Mouse (Mus musculus) heart, adult 2 months (tissue): ENCODE measurements around the gene Slc4a8. TPM values are rescaled to one million over a fixed set of nuclear protein-coding genes. Genes with fewer than 3 reads are reported as not detected.

Experiments
- DNase-seq, 2 experiments: peaks; one replicate each; pipeline ENCODE4 v3.0.0; 2021
- H3K27ac ChIP-seq: fragments of 200-600 bp; 2 replicates; pipeline ENCODE4 v1.8.1; 2022
- H3K27me3 ChIP-seq: fragments of 200-500 bp; 2 replicates; pipeline ENCODE4 v1.6.1; 2012; ENCODE audit warnings: mild to moderate bottlenecking, low read length, inconsistent platforms, mixed read lengths; ENCODE audit not compliant: control insufficient read depth, insufficient read depth
- H3K36me3 ChIP-seq: fragments of 200-500 bp; 2 replicates; pipeline ENCODE4 v1.6.1; 2012; ENCODE audit warnings: low read length, inconsistent platforms; ENCODE audit not compliant: control insufficient read depth, insufficient read depth
- H3K4me1 ChIP-seq: fragments of 200-500 bp; 2 replicates; pipeline ENCODE4 v1.6.1; 2011; ENCODE audit warnings: low read length; ENCODE audit not compliant: control insufficient read depth, insufficient read depth
- H3K4me3 ChIP-seq: fragments of 200-600 bp; 2 replicates; pipeline ENCODE4 v1.8.1; 2022
- H3K79me2 ChIP-seq: fragments of 200-500 bp; replicated peaks from 2 replicates; pipeline ENCODE4 v1.6.1; 2012; ENCODE audit warnings: mild to moderate bottlenecking, inconsistent platforms, low read length, moderate library complexity, mixed read lengths; ENCODE audit not compliant: control insufficient read depth, insufficient read depth
- H3K9ac ChIP-seq: fragments of 200-500 bp; 2 replicates; pipeline ENCODE4 v1.6.1; 2012; ENCODE audit warnings: low read depth, mild to moderate bottlenecking, control low read depth, inconsistent platforms, low read length, mixed read lengths
- CTCF ChIP-seq: fragments of 200-600 bp; IDR thresholded peaks from 2 replicates; pipeline ENCODE4 v1.8.1; 2022; ENCODE audit warnings: antibody characterized with exemption, mild to moderate bottlenecking, moderate library complexity
- EP300 ChIP-seq: fragments of 200-500 bp; IDR thresholded peaks from 2 replicates; pipeline ENCODE4 v1.6.1; 2011; ENCODE audit warnings: low read depth, low read length, control low read depth; ENCODE audit not compliant: insufficient read depth
- POLR2A ChIP-seq: fragments of 200-500 bp; IDR thresholded peaks from 2 replicates; pipeline ENCODE4 v1.6.1; 2011; ENCODE audit warnings: mild to moderate bottlenecking, low read depth, low read length, control low read depth; ENCODE audit not compliant: insufficient read depth
- WGBS: fragments of 180-500 bp; shearing (Covaris S2); methylation state at CpG from one replicate; pipeline ENCODE4 v1.1.7; 2018; 5-methylcytosine and 5-hydroxymethylcytosine counted together
- intact Hi-C: fragments of 180-260 bp; cut with DNase I; formaldehyde crosslinking; loops from one replicate; pipeline ENCODE4 v1.15.1; 2025
- polyA plus RNA-seq: library from polyadenylated mRNA; depleted of rRNA; stranded (reverse); fragments of >200 nt; gene quantifications from 2 replicates; pipeline ENCODE4 v1.2.3, GENCODE M21; 2012
- total RNA-seq, 2 experiments: library from RNA; stranded (reverse); gene quantifications; 2 replicates each; pipeline ENCODE4 v1.2.3; 2021

Slc4a8 gene
- total and polyA plus RNA-seq, 3 experiments, result 0.96 to 4.1 (median 2.8) TPM

DNA sequence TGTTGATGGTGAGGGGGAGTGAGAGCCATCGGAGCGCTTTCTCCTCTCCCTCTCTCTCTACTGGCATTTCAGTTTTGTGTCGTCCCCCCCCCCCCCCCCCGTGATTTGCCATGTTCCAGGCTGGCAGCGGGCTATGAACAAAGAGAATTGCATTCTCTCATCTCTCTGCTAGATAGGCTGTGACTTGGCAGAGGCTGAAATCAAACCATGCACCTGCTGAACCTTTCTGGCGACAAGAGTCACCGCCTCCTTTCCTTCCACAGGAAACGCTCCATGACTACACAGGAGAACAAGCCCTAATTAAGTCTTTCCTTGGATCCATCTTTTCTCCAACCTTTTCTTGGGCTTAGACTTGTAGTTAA, 6.1 kb upstream of the Slc4a8 start:
- Histone ChIP-seq H3K4me1 (no peaks in the 10 kb centered on the region), H3K9ac (no peak overlapping the region)
- 38% methylated on average over 6 of the region's 8 CpGs for WGBS

DNA sequence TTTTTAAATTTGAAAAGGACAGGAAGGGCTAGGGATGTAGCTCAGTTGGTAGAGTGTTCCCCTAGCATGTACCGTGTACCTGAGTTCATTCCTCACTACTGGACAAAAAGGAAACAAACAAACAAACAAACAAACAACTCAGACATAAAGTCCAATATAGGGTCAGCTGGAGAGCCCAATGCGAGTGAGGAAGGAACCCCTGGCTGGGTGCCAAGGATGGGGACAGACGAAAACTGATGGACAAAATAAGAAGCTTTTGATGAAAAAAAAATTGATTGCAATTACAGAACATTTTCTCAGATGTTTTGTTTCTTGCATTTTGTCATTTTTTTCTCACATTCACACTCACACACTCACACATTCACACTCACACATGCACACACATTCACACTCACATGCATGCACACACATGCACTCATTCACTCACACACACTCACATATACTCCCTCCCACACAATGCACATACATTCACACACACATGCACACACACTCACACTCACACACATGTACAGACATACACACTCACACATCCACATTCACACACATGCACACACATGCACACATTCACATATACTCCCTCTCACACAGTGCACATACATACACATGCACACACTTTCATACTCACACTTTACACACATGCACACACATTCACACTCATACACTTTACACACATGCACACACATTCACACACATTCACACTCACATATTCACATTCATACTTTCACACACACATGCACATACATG, 5.5 kb upstream of the Slc4a8 start:
- H3K79me2 ChIP-seq, result no peaks in the 10 kb centered on the region
- no peaks in the 10 kb centered on the region for H3K36me3 ChIP-seq
- H3K27me3 ChIP-seq, result peaks cover 2% of the 10 kb centered on the region; the same call in 1 of the 2 replicates
- no peak overlapping the region for H3K27ac ChIP-seq
- WGBS, result 35% methylated on average over 3 of the region's 3 CpGs
- H3K4me1 ChIP-seq, result no peaks in the 10 kb centered on the region
- H3K9ac ChIP-seq, result no peak overlapping the region
- DNase-seq, result no peak
- no peak overlapping the region for H3K4me3 ChIP-seq
- no peak for TF ChIP-seq POLR2A
- TF ChIP-seq CTCF, result no peak
- no peak for TF ChIP-seq EP300
- intact Hi-C loops, result loop anchor here (5.0 kb wide), 3 partner anchors 81 to 351 kb away; no protein-coding TSS in a partner anchor

More for the DNA sequence above, 6.1 kb upstream of the Slc4a8 start:
- H3K36me3 ChIP-seq, result no peaks in the 10 kb centered on the region
- H3K4me3 ChIP-seq, result no peak overlapping the region
- H3K27ac ChIP-seq, result no peak overlapping the region
- TF ChIP-seq POLR2A, result no peak
- no peak for TF ChIP-seq CTCF
- TF ChIP-seq EP300, result no peak
- no peak for DNase-seq
- intact Hi-C loops, result loop anchor here (5.0 kb wide), 3 partner anchors 82 to 352 kb away; no protein-coding TSS in a partner anchor
- no peaks in the 10 kb centered on the region for H3K79me2 ChIP-seq
- peaks cover 2% of the 10 kb centered on the region; the same call in 1 of the 2 replicates for H3K27me3 ChIP-seq

DNA sequence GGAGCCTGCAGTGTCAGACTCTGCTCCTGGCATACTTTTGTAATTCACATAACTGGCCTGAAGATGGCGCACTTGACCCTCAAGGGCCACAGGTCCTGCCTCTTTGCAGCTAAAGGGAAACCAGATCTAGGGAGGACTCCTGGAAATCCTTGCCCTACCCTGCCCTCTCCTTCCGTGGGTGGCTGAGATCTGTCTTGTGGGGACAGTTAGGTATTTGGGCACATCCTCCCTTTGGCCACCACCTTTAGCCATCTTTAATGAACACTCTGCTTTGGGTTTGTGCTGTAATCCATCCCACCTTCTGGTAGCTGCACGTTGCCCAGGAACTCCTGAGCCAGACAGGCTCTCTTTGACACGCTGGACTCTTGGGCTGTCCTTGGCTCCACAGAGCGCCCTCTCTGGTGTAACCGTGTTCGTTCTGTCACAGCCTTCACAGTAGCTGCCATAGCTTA, 4.0 kb upstream of the Slc4a8 start:
- 6% methylated on average over 7 of the region's 7 CpGs for WGBS
- Histone ChIP-seq H3K4me1 (no peaks in the 10 kb centered on the region), H3K27me3 (peaks cover 6% of the 10 kb centered on the region; the same call in 1 of the 2 replicates), H3K9ac (no peak overlapping the region), H3K79me2 (no peaks in the 10 kb centered on the region), H3K4me3 (no peak overlapping the region), H3K27ac (no peak overlapping the region), H3K36me3 (no peaks in the 10 kb centered on the region)
- peak; percentile 46 to 50 for DNase-seq
- intact Hi-C loops, result loop anchor here (5.0 kb wide), 3 partner anchors 80 to 350 kb away; no protein-coding TSS in a partner anchor
- no peak for TF ChIP-seq POLR2A
- peak; percentile 72 for TF ChIP-seq CTCF
- peak; percentile 69; the same call in 1 of the 2 replicates for TF ChIP-seq EP300

DNA sequence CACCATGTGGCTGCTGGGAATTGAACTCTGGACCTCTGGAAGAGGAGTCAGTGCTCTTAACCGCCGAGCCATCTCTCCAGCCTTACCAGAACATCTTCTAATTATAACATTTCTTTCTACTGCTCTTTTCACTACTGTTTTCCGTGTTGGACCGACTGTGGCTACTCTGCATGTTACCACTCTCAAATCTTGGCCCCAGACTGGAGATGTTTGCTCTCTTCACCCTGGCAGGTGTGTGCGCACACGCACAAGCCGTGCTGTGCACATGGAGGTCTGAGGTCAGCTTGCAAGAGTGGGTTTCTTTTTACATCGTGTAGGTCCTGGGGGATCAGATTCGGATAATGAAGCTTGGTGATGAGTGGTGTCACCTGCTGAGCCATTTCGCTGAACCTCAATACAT, 2.3 kb upstream of the Slc4a8 start:
- 79% methylated on average over 10 of the region's 10 CpGs for WGBS
- TF ChIP-seq EP300 (no peak), POLR2A (no peak)
- H3K79me2 ChIP-seq, result no peaks in the 10 kb centered on the region
- H3K4me3 ChIP-seq, result no peak overlapping the region
- H3K27ac ChIP-seq, result no peak overlapping the region
- H3K36me3 ChIP-seq, result no peaks in the 10 kb centered on the region
- H3K4me1 ChIP-seq, result no peaks in the 10 kb centered on the region
- intact Hi-C loops, result loop anchor here (5.0 kb wide), 3 partner anchors 78 to 348 kb away; no protein-coding TSS in a partner anchor
- no peak overlapping the region for H3K9ac ChIP-seq
- no peak for DNase-seq
- peaks cover 9% of the 10 kb centered on the region for H3K27me3 ChIP-seq

DNA sequence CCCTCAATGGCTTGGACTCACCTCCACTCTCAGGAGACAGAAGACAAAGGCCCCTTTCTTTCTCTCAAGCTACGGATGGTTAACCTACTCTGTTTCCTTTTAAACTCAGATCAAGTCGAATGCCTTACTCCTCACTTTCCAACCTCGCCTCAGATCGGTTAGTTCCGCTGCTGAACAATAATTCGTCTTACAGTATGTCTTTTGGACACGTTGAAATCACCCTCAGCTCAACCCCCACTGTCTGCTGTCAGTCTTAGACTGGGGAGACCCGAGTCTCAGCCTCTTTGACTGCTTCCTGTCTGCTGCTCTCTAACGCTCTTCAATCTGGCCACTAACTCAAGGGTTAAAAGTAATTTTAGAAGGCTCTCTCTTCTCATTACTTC, 520 bp upstream of the Slc4a8 start:
- Histone ChIP-seq H3K27me3 (peaks cover 9% of the 10 kb centered on the region), H3K4me1 (no peaks in the 10 kb centered on the region), H3K79me2 (no peaks in the 10 kb centered on the region), H3K27ac (no peak overlapping the region; the same call in 1 of the 2 replicates), H3K4me3 (peak overlapping the region; percentile 57), H3K36me3 (no peaks in the 10 kb centered on the region), H3K9ac (no peak overlapping the region)
- TF ChIP-seq EP300, result no peak
- intact Hi-C loops, result loop anchor here (5.0 kb wide), 1 partner anchor 51 kb away; no protein-coding TSS in a partner anchor
- 30% methylated on average over 9 of the region's 9 CpGs for WGBS
- no peak for DNase-seq

DNA sequence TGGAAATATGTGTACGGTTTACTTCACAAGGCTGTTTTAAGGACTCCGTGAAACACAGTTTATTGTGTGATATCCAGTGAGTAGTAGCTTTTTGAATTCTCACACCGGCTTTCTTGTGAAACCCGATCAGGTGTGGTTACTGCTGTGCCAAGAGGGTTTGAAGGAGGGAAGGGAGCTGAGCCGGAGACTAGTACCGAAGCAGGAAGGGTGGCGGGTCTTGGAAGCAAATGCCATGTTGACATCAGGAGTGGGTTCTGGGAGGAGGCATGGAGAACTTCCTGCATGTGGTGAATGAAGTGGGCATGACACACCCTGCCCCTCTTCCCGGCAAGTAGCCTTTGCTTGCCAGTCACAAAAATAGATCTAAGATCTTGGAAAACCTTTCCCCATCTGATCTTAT, 1.1 kb downstream of the Slc4a8 start:
- H3K9ac ChIP-seq, result no peak overlapping the region
- intact Hi-C loops, result loop anchor here (5.0 kb wide), 1 partner anchor 50 kb away; no protein-coding TSS in a partner anchor
- WGBS, result 49% methylated on average over 8 of the region's 8 CpGs
- H3K4me1 ChIP-seq, result no peaks in the 10 kb centered on the region
- no peak overlapping the region for H3K4me3 ChIP-seq
- H3K79me2 ChIP-seq, result no peaks in the 10 kb centered on the region
- no peak overlapping the region for H3K27ac ChIP-seq
- no peak for DNase-seq
- H3K27me3 ChIP-seq, result peaks cover 7% of the 10 kb centered on the region
- TF ChIP-seq POLR2A (no peak), CTCF (no peak), EP300 (no peak)
- H3K36me3 ChIP-seq, result no peaks in the 10 kb centered on the region
